Mouse (Mus musculus) megakaryocyte, embryonic 14.5 days (primary cell): ENCODE results near the gene Slc4a4. TPM values are rescaled to one million over a fixed set of nuclear protein-coding genes. Genes with fewer than 3 reads are reported as not detected.

Experiments
- H3K27me3 ChIP-seq: replicated peaks from 2 replicates; pipeline ENCODE3; 2012; ENCODE audit warnings: inconsistent platforms
- H3K36me3 ChIP-seq: replicated peaks from 2 replicates; pipeline ENCODE3; 2012; ENCODE audit warnings: low read length, inconsistent platforms, mixed read lengths
- H3K4me1 ChIP-seq: 2 replicates; pipeline ENCODE4 v1.6.1; 2012; ENCODE audit warnings: inconsistent platforms
- H3K4me3 ChIP-seq: replicated peaks from 2 replicates; pipeline ENCODE3; 2012; ENCODE audit warnings: moderate library complexity, mild to moderate bottlenecking, inconsistent platforms
- H3K9me3 ChIP-seq: 2 replicates; pipeline ENCODE4 v1.6.1; 2012; ENCODE audit warnings: inconsistent platforms
- FLI1 ChIP-seq: IDR thresholded peaks from 2 replicates; pipeline ENCODE4 v1.6.1; 2012; ENCODE audit warnings: low read length, inconsistent platforms, mixed read lengths
- GATA1 ChIP-seq: IDR thresholded peaks from 3 replicates; pipeline ENCODE4 v1.6.1; 2012; ENCODE audit warnings: mixed read lengths, low read length, inconsistent platforms, borderline replicate concordance
- polyA plus RNA-seq: library from polyadenylated mRNA; stranded (reverse); fragments of >175 nt; gene quantifications from 2 replicates; pipeline ENCODE4 v1.2.3, GENCODE M21; 2012; ENCODE audit warnings: low replicate concordance; ENCODE audit not compliant: insufficient read depth

The Slc4a4 gene
- polyA plus RNA-seq, 1 experiment, result not detected

- no peaks in the 10 kb centered on the region for H3K4me1 ChIP-seq
- no peak for TF ChIP-seq GATA1
- no peak for TF ChIP-seq FLI1
- no peaks in the 10 kb centered on the region for H3K36me3 ChIP-seq
Measured at GRCm38 (mm10) chr5:89015878-89016277, 129.3 kb downstream of the Slc4a4 start.

DNA sequence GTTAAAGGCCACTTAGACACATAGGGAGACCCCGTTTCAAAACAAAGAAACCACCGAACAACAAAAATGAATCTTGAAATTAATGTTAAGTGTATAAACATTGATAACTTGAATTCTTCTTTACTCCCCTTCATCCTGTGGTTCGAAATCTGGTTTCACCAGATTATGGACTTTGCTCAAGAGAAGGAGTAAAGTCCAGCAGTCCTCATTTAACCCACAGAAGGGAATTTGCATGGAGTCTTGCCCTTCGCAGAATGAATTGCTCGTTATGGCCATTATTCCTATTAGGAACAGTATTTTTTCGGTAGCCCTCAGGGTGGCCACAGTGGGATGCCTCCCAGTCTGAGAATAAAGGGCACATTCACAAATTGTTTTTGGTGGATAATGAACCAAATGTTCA lies 131.9 kb downstream of the Slc4a4 start:
- TF ChIP-seq FLI1, result no peak
- no peak for TF ChIP-seq GATA1
- Histone ChIP-seq H3K4me3 (no peak overlapping the region), H3K9me3 (no peaks in the 10 kb centered on the region), H3K4me1 (no peaks in the 10 kb centered on the region; the same call in 1 of the 2 replicates), H3K36me3 (no peaks in the 10 kb centered on the region), H3K27me3 (no peaks in the 10 kb centered on the region)

More at GRCm38 (mm10) chr5:89015878-89016277, 129.3 kb downstream of the Slc4a4 start:
- H3K27me3 ChIP-seq, result no peaks in the 10 kb centered on the region
- no peaks in the 10 kb centered on the region for H3K9me3 ChIP-seq
- no peak overlapping the region for H3K4me3 ChIP-seq

DNA sequence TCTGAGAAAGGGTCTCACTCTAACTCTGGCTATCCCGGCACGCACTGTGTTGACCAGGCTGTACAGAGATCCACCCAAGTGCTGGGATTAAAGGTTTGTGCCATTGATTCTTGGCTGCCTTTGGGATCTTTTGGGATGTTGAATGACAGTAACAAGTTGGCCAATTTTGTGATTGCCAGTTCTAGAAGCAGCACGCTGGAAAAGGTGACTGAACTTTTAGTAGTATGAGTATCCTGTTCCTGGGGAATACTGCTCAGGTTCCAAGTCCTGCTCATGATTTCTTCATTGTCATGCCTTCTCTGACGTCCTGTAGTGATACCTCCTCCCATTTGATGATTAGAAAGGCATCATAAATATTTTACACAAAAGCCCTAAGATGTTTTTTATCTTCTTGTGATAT lies 137.8 kb downstream of the Slc4a4 start:
- H3K36me3 ChIP-seq, result no peaks in the 10 kb centered on the region
- no peak overlapping the region for H3K4me3 ChIP-seq
- peaks cover 2% of the 10 kb centered on the region for H3K27me3 ChIP-seq
- no peak for TF ChIP-seq GATA1
- no peak for TF ChIP-seq FLI1
- peaks cover 3% of the 10 kb centered on the region; the same call in 1 of the 2 replicates for H3K9me3 ChIP-seq
- H3K4me1 ChIP-seq, result no peaks in the 10 kb centered on the region; the same call in 1 of the 2 replicates

GRCm38 (mm10) chr5:89027518-89028085 lies 141.0 kb downstream of the Slc4a4 start:
- Histone ChIP-seq H3K9me3 (peaks cover 3% of the 10 kb centered on the region; the same call in 1 of the 2 replicates), H3K36me3 (no peaks in the 10 kb centered on the region), H3K4me1 (no peaks in the 10 kb centered on the region), H3K4me3 (no peak overlapping the region), H3K27me3 (peaks cover 2% of the 10 kb centered on the region)
- TF ChIP-seq GATA1, result no peak
- TF ChIP-seq FLI1, result no peak

DNA sequence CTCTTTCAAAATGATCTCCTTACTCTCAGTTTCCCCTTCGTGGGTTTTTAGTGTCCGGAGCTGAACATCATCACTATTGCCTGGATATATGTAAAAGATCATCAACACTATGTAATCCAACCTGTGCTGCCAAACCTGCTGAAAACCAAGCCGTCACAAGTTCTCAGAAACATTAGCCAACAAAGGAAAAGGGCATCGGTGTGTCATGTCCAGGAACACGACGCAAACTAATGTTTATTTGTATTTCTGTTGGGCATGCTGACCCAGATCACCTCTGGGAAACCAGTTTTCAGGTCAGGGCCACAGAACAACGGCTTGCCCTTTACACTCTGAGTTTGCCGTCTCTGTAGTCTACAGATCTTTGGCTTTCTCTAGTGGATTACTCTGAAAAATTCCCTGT lies 146.0 kb downstream of the Slc4a4 start:
- peaks cover 3% of the 10 kb centered on the region; the same call in 1 of the 2 replicates for H3K9me3 ChIP-seq
- peaks cover 2% of the 10 kb centered on the region for H3K27me3 ChIP-seq
- no peaks in the 10 kb centered on the region; the same call in 1 of the 2 replicates for H3K4me1 ChIP-seq
- no peak for TF ChIP-seq FLI1
- no peak for TF ChIP-seq GATA1
- no peak overlapping the region for H3K4me3 ChIP-seq
- H3K36me3 ChIP-seq, result no peaks in the 10 kb centered on the region

GRCm38 (mm10) chr5:89033256-89033655 lies 146.6 kb downstream of the Slc4a4 start:
- H3K36me3 ChIP-seq, result no peaks in the 10 kb centered on the region
- no peaks in the 10 kb centered on the region; the same call in 1 of the 2 replicates for H3K4me1 ChIP-seq
- H3K4me3 ChIP-seq, result no peak overlapping the region
- TF ChIP-seq GATA1, result no peak
- no peak for TF ChIP-seq FLI1
- H3K27me3 ChIP-seq, result peaks cover 1% of the 10 kb centered on the region
- peaks cover 1% of the 10 kb centered on the region; the same call in 1 of the 2 replicates for H3K9me3 ChIP-seq

DNA sequence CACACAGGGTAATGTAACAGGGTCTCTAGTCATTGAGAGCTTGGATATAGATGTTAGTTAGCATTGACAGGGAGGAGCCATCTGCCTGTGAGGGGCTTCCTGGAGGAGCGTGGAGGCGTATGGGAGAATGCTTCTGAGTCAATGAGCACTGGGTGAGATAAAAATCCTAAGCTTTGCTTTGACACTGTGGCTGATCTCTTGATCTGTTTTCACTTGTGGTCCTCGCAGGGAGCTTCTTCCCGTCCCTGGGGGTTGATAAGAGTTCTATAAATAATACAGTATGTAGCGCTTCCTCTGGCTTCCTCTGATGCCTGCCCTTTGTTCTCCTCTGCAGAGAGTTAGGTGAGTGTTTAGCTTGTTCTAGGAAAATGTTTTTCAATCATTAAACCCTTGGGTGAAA lies 149.5 kb downstream of the Slc4a4 start:
- Histone ChIP-seq H3K36me3 (no peaks in the 10 kb centered on the region), H3K4me1 (no peaks in the 10 kb centered on the region; the same call in 1 of the 2 replicates)
- TF ChIP-seq GATA1, result no peak
- TF ChIP-seq FLI1, result no peak

GRCm38 (mm10) chr5:89040814-89041213 lies 154.2 kb downstream of the Slc4a4 start:
- H3K27me3 ChIP-seq, result peaks cover 4% of the 10 kb centered on the region
- H3K36me3 ChIP-seq, result no peaks in the 10 kb centered on the region
- H3K4me1 ChIP-seq, result no peaks in the 10 kb centered on the region; the same call in 1 of the 2 replicates
- no peak for TF ChIP-seq GATA1
- no peak for TF ChIP-seq FLI1
- no peaks in the 10 kb centered on the region for H3K9me3 ChIP-seq
- no peak overlapping the region for H3K4me3 ChIP-seq

More for the DNA sequence above, 149.5 kb downstream of the Slc4a4 start:
- Histone ChIP-seq H3K4me3 (no peak overlapping the region), H3K9me3 (no peaks in the 10 kb centered on the region), H3K27me3 (peaks cover 4% of the 10 kb centered on the region)

DNA sequence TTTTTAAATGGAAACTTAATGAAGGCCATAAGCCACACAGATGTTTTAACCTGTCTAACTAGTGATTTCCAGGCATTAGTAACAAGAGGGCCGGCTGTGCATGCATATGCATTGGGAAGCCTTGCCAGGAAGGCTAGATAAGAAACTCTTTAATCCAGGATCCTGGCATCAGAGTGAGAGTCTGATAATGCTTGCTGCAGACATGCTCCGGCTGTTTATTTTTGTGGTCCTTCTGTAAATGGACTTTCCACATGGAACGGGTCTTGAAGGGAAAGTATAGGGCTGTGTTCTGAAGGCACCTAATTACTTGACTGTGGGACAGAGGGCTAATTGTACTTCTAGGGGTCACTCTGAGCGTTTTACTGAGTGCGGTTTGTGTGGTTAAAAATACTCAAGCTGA lies 157.2 kb downstream of the Slc4a4 start:
- Histone ChIP-seq H3K9me3 (no peaks in the 10 kb centered on the region), H3K4me1 (no peaks in the 10 kb centered on the region), H3K36me3 (no peaks in the 10 kb centered on the region), H3K4me3 (no peak overlapping the region), H3K27me3 (peaks cover 2% of the 10 kb centered on the region)
- TF ChIP-seq GATA1, result no peak
- TF ChIP-seq FLI1, result no peak

DNA sequence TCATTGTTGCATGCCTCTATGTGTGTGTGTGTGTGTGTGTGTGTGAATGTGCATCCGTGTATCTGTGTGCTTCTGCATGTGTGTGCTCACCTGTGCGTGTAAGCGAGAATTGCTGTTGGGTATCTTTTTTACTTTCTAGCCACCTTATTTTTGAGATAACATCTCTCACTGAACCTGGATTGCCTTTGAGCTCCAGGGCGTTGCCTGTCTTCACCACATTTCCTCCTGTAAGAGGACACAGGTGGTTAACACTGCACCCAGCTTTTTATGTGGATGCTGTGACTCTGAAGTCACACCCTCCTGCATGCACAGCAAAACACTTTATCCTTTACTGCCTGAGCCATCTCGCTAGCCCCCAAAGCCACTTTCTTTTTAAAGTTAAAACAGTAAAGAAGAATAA lies 158.2 kb downstream of the Slc4a4 start:
- Histone ChIP-seq H3K4me3 (no peak overlapping the region), H3K36me3 (no peaks in the 10 kb centered on the region), H3K9me3 (no peaks in the 10 kb centered on the region), H3K27me3 (peaks cover 2% of the 10 kb centered on the region), H3K4me1 (no peaks in the 10 kb centered on the region)
- TF ChIP-seq GATA1 (no peak), FLI1 (no peak)

DNA sequence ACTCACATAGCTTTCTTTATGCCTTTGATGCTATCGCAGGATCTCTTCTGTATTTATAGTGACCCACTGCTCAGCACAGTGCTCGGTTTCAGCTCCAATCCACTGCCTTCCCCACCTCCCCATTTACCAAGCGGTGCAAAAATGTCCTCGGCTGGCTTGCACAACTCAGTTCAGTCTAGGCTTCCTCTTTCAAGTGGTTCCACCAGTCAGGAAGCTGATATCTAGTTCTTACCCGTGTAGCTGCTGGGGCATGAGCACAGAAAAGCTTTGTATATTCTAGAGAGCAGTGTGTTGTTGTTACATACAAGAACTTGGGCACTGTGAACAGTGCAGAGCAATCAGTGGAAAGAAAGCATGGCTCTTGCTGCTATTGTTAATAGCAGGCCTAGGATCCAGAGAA lies 165.0 kb downstream of the Slc4a4 start:
- H3K27me3 ChIP-seq, result no peaks in the 10 kb centered on the region
- H3K9me3 ChIP-seq, result no peaks in the 10 kb centered on the region
- no peak overlapping the region for H3K4me3 ChIP-seq
- H3K4me1 ChIP-seq, result peaks cover 4% of the 10 kb centered on the region; the same call in 1 of the 2 replicates
- H3K36me3 ChIP-seq, result no peaks in the 10 kb centered on the region
- TF ChIP-seq GATA1 (no peak), FLI1 (no peak)
